Mouse (Mus musculus) naive thymus-derived CD4-positive, alpha-beta T cell, adult 2 months (primary cell): ENCODE data around the gene Cfap43.

ENCODE experiments used
- DNase-seq: peaks from one replicate; pipeline ENCODE4 v3.0.0-alpha.2; 2011; ENCODE audit warnings: low read depth

The Cfap43 gene

GRCm38 (mm10) chr19:47914191-47914590, 4.9 kb downstream of the Cfap43 start:
- DNase-seq = no peak

- no peak for DNase-seq
Observed at GRCm38 (mm10) chr19:47913344-47913743, 5.7 kb downstream of the Cfap43 start.

GRCm38 (mm10) chr19:47910751-47911150, 8.3 kb downstream of the Cfap43 start:
- peak; percentile 70 for DNase-seq

GRCm38 (mm10) chr19:47910117-47910618, 8.9 kb downstream of the Cfap43 start:
- DNase-seq = peak; percentile 85

- DNase-seq = peak; percentile 84
Observed at GRCm38 (mm10) chr19:47909387-47910116, 9.5 kb downstream of the Cfap43 start.

- no peak for DNase-seq
Observed at GRCm38 (mm10) chr19:47908961-47909371, 10.1 kb downstream of the Cfap43 start.

GRCm38 (mm10) chr19:47907596-47907995, 11.5 kb downstream of the Cfap43 start:
- DNase-seq = no peak

- peak; percentile 10 for DNase-seq
Observed at GRCm38 (mm10) chr19:47905603-47906002, 13.5 kb downstream of the Cfap43 start.

GRCm38 (mm10) chr19:47905081-47905480, 14.0 kb downstream of the Cfap43 start:
- DNase-seq = no peak

GRCm38 (mm10) chr19:47903679-47904078, 15.4 kb downstream of the Cfap43 start:
- DNase-seq = no peak

GRCm38 (mm10) chr19:47902316-47903201, 16.5 kb downstream of the Cfap43 start:
- no peak for DNase-seq

GRCm38 (mm10) chr19:47900558-47900957, 18.5 kb downstream of the Cfap43 start:
- DNase-seq = no peak

- peak; percentile 55 for DNase-seq
Observed at GRCm38 (mm10) chr19:47900012-47900411, 19.1 kb downstream of the Cfap43 start.

- DNase-seq = no peak
Observed at GRCm38 (mm10) chr19:47898472-47899079, 20.5 kb downstream of the Cfap43 start.

GRCm38 (mm10) chr19:47893092-47893491, 26.0 kb downstream of the Cfap43 start:
- DNase-seq = no peak

GRCm38 (mm10) chr19:47891562-47892312, 27.4 kb downstream of the Cfap43 start:
- no peak for DNase-seq

GRCm38 (mm10) chr19:47890489-47891130, 28.5 kb downstream of the Cfap43 start:
- DNase-seq = peak; percentile 50

GRCm38 (mm10) chr19:47888037-47888436, 31.1 kb downstream of the Cfap43 start:
- peak; percentile 54 for DNase-seq

GRCm38 (mm10) chr19:47887417-47887816, 31.7 kb downstream of the Cfap43 start:
- peak; percentile 52 for DNase-seq

GRCm38 (mm10) chr19:47886617-47887016, 32.5 kb downstream of the Cfap43 start:
- DNase-seq = no peak

- DNase-seq = no peak
Observed at GRCm38 (mm10) chr19:47885886-47886285, 33.2 kb downstream of the Cfap43 start.
